Mouse (Mus musculus): ENCODE measurements at regions not wholly inside any gene's neighbourhood (a gene's known extent, or its start where the extent isn't known, plus 50 kb on each side); places are given as distances from the start of the nearest gene placed in this dataset.

DNA sequence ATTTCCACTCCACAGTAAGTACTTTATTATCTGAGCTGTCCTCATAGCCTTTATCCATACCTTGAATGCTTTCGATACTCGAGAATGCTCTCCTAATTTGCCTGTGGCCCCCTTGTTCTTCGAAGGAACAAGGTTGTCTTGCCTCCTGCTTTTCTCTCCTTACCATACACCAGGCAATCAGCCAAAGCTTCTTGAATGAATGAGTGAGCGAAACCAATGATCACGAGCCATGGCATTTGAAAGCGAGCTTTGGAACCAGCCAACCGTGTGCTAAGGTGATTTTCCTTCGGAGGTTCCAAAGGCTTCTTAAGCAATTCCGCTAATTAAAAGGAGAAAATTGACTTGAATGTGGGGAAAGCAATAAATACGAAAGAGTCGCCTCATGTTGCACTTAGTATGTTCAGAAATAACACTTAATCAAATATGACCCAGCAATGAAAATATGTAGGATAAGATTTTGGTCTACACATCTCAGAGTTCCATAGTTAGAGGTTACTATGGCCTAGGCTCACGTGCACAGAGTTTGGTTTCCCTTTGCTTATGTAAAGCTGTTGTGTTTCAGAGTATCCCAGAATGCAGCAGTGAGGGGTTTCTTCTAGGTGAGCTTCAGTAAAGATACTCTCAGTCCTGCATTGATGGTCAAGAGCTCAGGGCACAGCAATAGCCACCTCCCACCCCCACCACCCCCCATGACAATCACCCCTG lies 160.9 kb downstream of the Sox4 start:
- TF ChIP-seq CTCF (IDR thresholded peaks at IDR 0.05; ENCODE audit: low read depth) (no peak), EP300 (optimal IDR thresholded peaks at IDR 0.05) (no peak)
- Histone ChIP-seq H3K4me1 (replicated peaks; ENCODE audit: control insufficient read depth, insufficient read depth) (no peaks in the 10 kb centered on the region), H3K36me3 (ENCODE audit: control insufficient read depth, insufficient read depth, low read length) (no peaks in the 10 kb centered on the region), H3K9ac (ENCODE audit: low read length) (no peak overlapping the region), H3K4me2 (replicated peaks; ENCODE audit: low read depth) (no peak overlapping the region), H3K27ac (replicated peaks) (no peak overlapping the region), H3K27me3 (ENCODE audit: control insufficient read depth, insufficient read depth, low read length) (no peaks in the 10 kb centered on the region), H3K4me3 (ENCODE audit: low read depth, low read length) (no peak overlapping the region), H3K9me3 (ENCODE audit: control insufficient read depth, low read length) (no peaks in the 10 kb centered on the region)
- 91% methylated on average over 12 of the region's 12 CpGs for WGBS
- ATAC-seq (ENCODE audit: low FRiP score, low TSS enrichment) = no peak
- no peak for DNase-seq (ENCODE audit: low spot score)

DNA sequence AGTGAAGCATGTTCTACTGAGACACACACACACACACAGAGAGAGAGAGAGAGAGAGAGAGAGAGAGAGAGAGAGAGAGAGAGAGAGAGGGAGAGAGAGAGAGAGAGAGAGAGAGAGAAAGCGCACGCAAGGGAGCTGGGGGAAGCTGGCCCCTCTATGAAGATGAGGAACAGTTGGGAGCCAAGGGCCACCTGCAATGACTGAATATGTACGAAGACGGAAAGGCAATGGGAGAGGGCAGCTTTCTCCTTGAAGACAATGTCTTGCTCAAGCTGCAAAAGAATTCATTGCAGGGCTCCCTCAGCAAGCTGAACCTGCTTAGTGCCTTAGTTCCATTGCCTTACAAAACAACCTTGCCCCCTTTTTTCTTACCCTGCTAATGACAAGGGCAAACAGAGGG lies 163.1 kb downstream of the Sox4 start:
- DNase-seq (ENCODE audit: low spot score) (no peak), ATAC-seq (ENCODE audit: low FRiP score, low TSS enrichment) (no peak)
- no peaks in the 10 kb centered on the region for H3K36me3 ChIP-seq (ENCODE audit: control insufficient read depth, insufficient read depth, low read length)
- WGBS = 83% methylated on average over 4 of the region's 4 CpGs
- H3K4me1 ChIP-seq (replicated peaks; ENCODE audit: control insufficient read depth, insufficient read depth) = no peaks in the 10 kb centered on the region
- H3K27ac ChIP-seq (replicated peaks) = no peak overlapping the region
- TF ChIP-seq EP300 (optimal IDR thresholded peaks at IDR 0.05) (no peak), CTCF (IDR thresholded peaks at IDR 0.05; ENCODE audit: low read depth) (no peak)
- no peaks in the 10 kb centered on the region for H3K27me3 ChIP-seq (ENCODE audit: control insufficient read depth, insufficient read depth, low read length)
- no peak overlapping the region for H3K4me2 ChIP-seq (replicated peaks; ENCODE audit: low read depth)
- H3K9ac ChIP-seq (ENCODE audit: low read length) = no peak overlapping the region
- no peak overlapping the region for H3K4me3 ChIP-seq (ENCODE audit: low read depth, low read length)
- H3K9me3 ChIP-seq (ENCODE audit: control insufficient read depth, low read length) = no peaks in the 10 kb centered on the region

GRCm38 (mm10) chr13:28787331-28787643 lies 166.2 kb downstream of the Sox4 start:
- H3K4me1 ChIP-seq (replicated peaks; ENCODE audit: control insufficient read depth, insufficient read depth) = no peaks in the 10 kb centered on the region
- H3K27me3 ChIP-seq (ENCODE audit: control insufficient read depth, insufficient read depth, low read length) = no peaks in the 10 kb centered on the region
- no peak overlapping the region for H3K4me2 ChIP-seq (replicated peaks; ENCODE audit: low read depth)
- no peak overlapping the region for H3K27ac ChIP-seq (replicated peaks)
- TF ChIP-seq EP300 (optimal IDR thresholded peaks at IDR 0.05) (no peak), CTCF (IDR thresholded peaks at IDR 0.05; ENCODE audit: low read depth) (no peak)
- 37% methylated on average over 3 of the region's 3 CpGs for WGBS
- ATAC-seq (ENCODE audit: low FRiP score, low TSS enrichment) (no peak), DNase-seq (ENCODE audit: low spot score) (no peak)
- no peaks in the 10 kb centered on the region for H3K9me3 ChIP-seq (ENCODE audit: control insufficient read depth, low read length)
- H3K4me3 ChIP-seq (ENCODE audit: low read depth, low read length) = no peak overlapping the region
- H3K9ac ChIP-seq (ENCODE audit: low read length) = no peak overlapping the region
- no peaks in the 10 kb centered on the region for H3K36me3 ChIP-seq (ENCODE audit: control insufficient read depth, insufficient read depth, low read length)

DNA sequence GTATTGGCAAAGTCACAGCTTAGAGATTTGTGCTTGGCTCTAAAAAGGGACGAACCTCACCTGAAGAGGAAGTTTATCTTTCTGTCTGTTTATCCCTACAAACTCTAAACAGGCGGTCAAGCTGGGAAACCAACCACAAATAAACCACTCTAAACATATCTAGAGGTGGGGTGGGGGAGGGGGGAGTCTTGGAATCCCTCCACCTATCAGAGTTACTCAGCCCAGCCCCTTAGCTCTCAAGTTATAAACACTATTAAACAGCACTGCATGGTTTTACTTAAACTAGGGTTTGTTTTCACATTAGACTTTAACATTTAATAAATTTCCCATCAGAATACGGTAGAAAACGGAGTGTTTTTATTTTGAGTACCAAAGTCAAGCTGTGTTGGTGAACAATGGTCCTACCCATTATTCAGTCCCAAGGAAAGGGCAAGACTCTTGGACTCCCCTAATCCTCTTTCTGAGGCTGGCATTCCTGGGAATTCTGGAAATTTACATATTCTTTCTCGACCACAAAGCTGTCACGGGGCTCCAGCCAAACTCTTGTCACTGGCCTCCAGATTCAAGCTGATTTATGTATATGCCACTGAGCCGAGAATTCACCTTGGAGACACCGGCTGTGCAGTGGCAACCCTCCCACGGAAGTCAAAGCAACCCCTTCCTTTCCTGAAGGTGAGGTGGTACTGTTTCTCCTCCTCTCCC lies 166.7 kb downstream of the Sox4 start:
- H3K27ac ChIP-seq (replicated peaks) = no peak overlapping the region
- no peaks in the 10 kb centered on the region for H3K4me1 ChIP-seq (replicated peaks; ENCODE audit: control insufficient read depth, insufficient read depth)
- no peak overlapping the region; the same call in 1 of the 2 replicates for H3K4me2 ChIP-seq (replicated peaks; ENCODE audit: low read depth)
- H3K27me3 ChIP-seq (ENCODE audit: control insufficient read depth, insufficient read depth, low read length) = no peaks in the 10 kb centered on the region
- no peak overlapping the region for H3K9ac ChIP-seq (ENCODE audit: low read length)
- no peaks in the 10 kb centered on the region for H3K9me3 ChIP-seq (ENCODE audit: control insufficient read depth, low read length)
- no peak for ATAC-seq (ENCODE audit: low FRiP score, low TSS enrichment)
- WGBS = 36% methylated on average over 9 of the region's 9 CpGs
- no peaks in the 10 kb centered on the region for H3K36me3 ChIP-seq (ENCODE audit: control insufficient read depth, insufficient read depth, low read length)
- no peak for TF ChIP-seq CTCF (IDR thresholded peaks at IDR 0.05; ENCODE audit: low read depth)
- no peak for TF ChIP-seq EP300 (optimal IDR thresholded peaks at IDR 0.05)
- H3K4me3 ChIP-seq (ENCODE audit: low read depth, low read length) = no peak overlapping the region
- no peak for DNase-seq (ENCODE audit: low spot score)

DNA sequence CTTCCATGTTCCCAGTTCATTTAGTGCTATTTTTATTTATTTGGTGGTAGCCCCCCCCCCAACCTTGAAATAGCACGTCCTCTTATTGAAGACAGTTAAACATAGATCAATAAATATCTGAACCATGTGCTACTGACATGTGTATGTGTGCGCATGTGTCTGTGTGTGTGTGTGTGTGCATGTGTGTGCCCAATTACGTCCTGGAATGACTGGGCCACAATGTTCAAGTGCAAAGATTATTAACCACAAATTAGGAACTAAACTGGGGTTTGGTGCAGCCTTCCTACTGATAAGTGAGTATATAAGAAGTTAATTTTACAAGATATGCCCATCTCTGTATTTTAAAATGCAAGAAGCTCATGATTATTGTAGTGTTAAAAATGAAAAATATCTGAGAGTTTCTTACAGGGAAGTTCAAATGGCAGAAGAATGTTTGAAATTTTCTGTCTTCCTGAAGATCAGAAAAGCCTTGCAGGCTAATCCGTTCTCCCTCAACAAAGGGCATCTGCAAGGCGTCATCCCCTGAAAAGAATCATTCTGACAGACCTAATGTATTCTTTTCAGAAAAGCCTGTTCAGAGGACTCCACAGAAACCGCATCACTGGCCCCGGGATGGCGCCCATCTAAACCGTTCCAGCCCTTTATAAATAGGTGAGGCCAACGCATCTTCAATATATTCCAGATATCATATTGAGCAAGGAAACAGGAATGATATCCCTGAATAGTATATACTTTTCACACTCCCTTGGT lies 170.8 kb downstream of the Sox4 start:
- Histone ChIP-seq H3K4me2 (replicated peaks; ENCODE audit: low read depth) (no peak overlapping the region), H3K4me3 (ENCODE audit: low read depth, low read length) (no peak overlapping the region), H3K27ac (replicated peaks) (no peak overlapping the region), H3K9ac (ENCODE audit: low read length) (no peak overlapping the region), H3K27me3 (ENCODE audit: control insufficient read depth, insufficient read depth, low read length) (no peaks in the 10 kb centered on the region), H3K36me3 (ENCODE audit: control insufficient read depth, insufficient read depth, low read length) (no peaks in the 10 kb centered on the region), H3K9me3 (ENCODE audit: control insufficient read depth, low read length) (no peaks in the 10 kb centered on the region), H3K4me1 (replicated peaks; ENCODE audit: control insufficient read depth, insufficient read depth) (no peaks in the 10 kb centered on the region)
- WGBS = 55% methylated on average over 10 of the region's 10 CpGs
- ATAC-seq (ENCODE audit: low FRiP score, low TSS enrichment) = no peak
- no peak for DNase-seq (ENCODE audit: low spot score)
- TF ChIP-seq CTCF (IDR thresholded peaks at IDR 0.05; ENCODE audit: low read depth) = no peak
- TF ChIP-seq EP300 (optimal IDR thresholded peaks at IDR 0.05) = no peak

DNA sequence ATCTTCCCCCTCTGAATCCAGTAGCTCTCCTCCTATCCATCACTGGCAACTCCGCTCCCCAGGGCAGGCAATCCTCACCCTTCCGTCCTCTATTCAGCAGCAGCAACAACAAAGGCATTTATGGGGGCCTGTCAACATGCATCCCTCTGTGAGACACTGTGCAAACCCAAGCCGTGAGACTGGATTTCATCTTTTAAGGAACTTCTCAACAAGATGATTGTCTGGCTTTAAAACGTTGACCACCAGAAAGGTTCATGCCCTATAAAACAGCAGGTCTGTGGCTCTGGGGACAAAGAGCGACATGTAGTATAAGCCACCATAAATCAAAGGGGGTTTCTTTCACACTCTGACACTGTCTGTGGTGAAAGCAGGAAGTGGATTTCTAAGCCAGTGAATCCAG lies 171.4 kb downstream of the Sox4 start:
- Histone ChIP-seq H3K36me3 (ENCODE audit: control insufficient read depth, insufficient read depth, low read length) (no peaks in the 10 kb centered on the region), H3K9ac (ENCODE audit: low read length) (no peak overlapping the region), H3K4me3 (ENCODE audit: low read depth, low read length) (no peak overlapping the region), H3K4me1 (replicated peaks; ENCODE audit: control insufficient read depth, insufficient read depth) (no peaks in the 10 kb centered on the region), H3K27ac (replicated peaks) (no peak overlapping the region), H3K4me2 (replicated peaks; ENCODE audit: low read depth) (no peak overlapping the region), H3K27me3 (ENCODE audit: control insufficient read depth, insufficient read depth, low read length) (no peaks in the 10 kb centered on the region), H3K9me3 (ENCODE audit: control insufficient read depth, low read length) (no peaks in the 10 kb centered on the region)
- WGBS = 55% methylated on average over 5 of the region's 5 CpGs
- ATAC-seq (ENCODE audit: low FRiP score, low TSS enrichment) = no peak
- TF ChIP-seq EP300 (optimal IDR thresholded peaks at IDR 0.05) = no peak
- no peak for TF ChIP-seq CTCF (IDR thresholded peaks at IDR 0.05; ENCODE audit: low read depth)
- no peak for DNase-seq (ENCODE audit: low spot score)
